Mouse (Mus musculus) liver, embryonic 13.5 days (tissue): Measurements from ENCODE around the gene Limch1. TPM values are rescaled to one million over a fixed set of nuclear protein-coding genes. Genes with fewer than 3 reads are reported as not detected.
A peak's percentile ranks its signal among the peaks of the same experiment; 100 is the strongest.

Experiments
- ATAC-seq: fragments of 200-750 bp; cut with Nextera tagmentation; 2 replicates; pipeline ENCODE4 v1.8.0; 2017; ENCODE audit warnings: low read depth, mild to moderate bottlenecking, moderate number of reproducible peaks, moderate library complexity
- DNase-seq: peaks from one replicate; pipeline ENCODE4 v3.0.0; 2022
- H3K27ac ChIP-seq: fragments of 300-500 bp; sonication (generic); 2 replicates; pipeline ENCODE4 v1.5.1; 2015; ENCODE audit warnings: moderate library complexity, mild to moderate bottlenecking, inconsistent platforms
- H3K27me3 ChIP-seq: fragments of 300-500 bp; sonication (generic); 2 replicates; pipeline ENCODE4 v1.6.1; 2015; ENCODE audit warnings: mild to moderate bottlenecking, inconsistent platforms
- H3K36me3 ChIP-seq: fragments of 300-500 bp; sonication (generic); 2 replicates; pipeline ENCODE4 v1.6.1; 2015; ENCODE audit warnings: mild to moderate bottlenecking, inconsistent platforms
- H3K4me1 ChIP-seq: fragments of 300-500 bp; sonication (generic); replicated peaks from 2 replicates; pipeline ENCODE4 v1.6.1; 2015; ENCODE audit warnings: inconsistent platforms
- H3K4me2 ChIP-seq: fragments of 300-500 bp; sonication (generic); 2 replicates; pipeline ENCODE4 v1.6.1; 2015; ENCODE audit warnings: inconsistent platforms, mild to moderate bottlenecking, moderate library complexity
- H3K4me3 ChIP-seq: fragments of 300-500 bp; sonication (generic); replicated peaks from 2 replicates; pipeline ENCODE4 v1.5.1; 2015; ENCODE audit warnings: mild to moderate bottlenecking, inconsistent platforms
- H3K9ac ChIP-seq: fragments of 300-500 bp; sonication (generic); 2 replicates; pipeline ENCODE4 v1.6.1; 2015; ENCODE audit warnings: mild to moderate bottlenecking, inconsistent platforms
- H3K9me3 ChIP-seq: fragments of 300-500 bp; sonication (generic); replicated peaks from 2 replicates; pipeline ENCODE4 v1.6.1; 2016; ENCODE audit warnings: inconsistent platforms
- WGBS: fragments of 180-500 bp; shearing (Covaris S2); methylation state at CpG from one replicate; pipeline ENCODE4 v1.1.7; 2015; ENCODE audit not compliant: insufficient replicate concordance; 5-methylcytosine and 5-hydroxymethylcytosine counted together
- polyA plus RNA-seq: library from polyadenylated mRNA; unstranded; fragments of >200 nt; fragmentation: Nextera tagmentation; extraction: Ambion mirVana; gene quantifications from 2 replicates; pipeline ENCODE4 v1.2.1, GENCODE M21; 2015

Gene Limch1
- polyA plus RNA-seq, 1 experiment from 2014 or later = 2.3 TPM

GRCm38 (mm10) chr5:67093991-67094390, 348.4 kb downstream of the Limch1 start:
- no peak for ATAC-seq
- Histone ChIP-seq H3K4me3 (no peak overlapping the region), H3K9ac (no peak overlapping the region), H3K27me3 (peaks cover 82% of the 10 kb centered on the region), H3K4me1 (peaks cover 4% of the 10 kb centered on the region), H3K4me2 (no peak overlapping the region), H3K27ac (no peak overlapping the region), H3K9me3 (no peaks in the 10 kb centered on the region), H3K36me3 (no peaks in the 10 kb centered on the region)
- 18% methylated on average over 2 of the region's 2 CpGs for WGBS
- DNase-seq = no peak

- Histone ChIP-seq H3K9ac (no peak overlapping the region), H3K27me3 (peaks cover 93% of the 10 kb centered on the region), H3K27ac (no peak overlapping the region), H3K4me1 (peaks cover 4% of the 10 kb centered on the region), H3K4me3 (no peak overlapping the region), H3K9me3 (no peaks in the 10 kb centered on the region), H3K4me2 (no peak overlapping the region), H3K36me3 (no peaks in the 10 kb centered on the region)
- 2% methylated on average over 15 of the region's 15 CpGs for WGBS
- DNase-seq (no peak), ATAC-seq (no peak)
These were observed 349.5 kb downstream of the Limch1 start for GRCm38 (mm10) chr5:67095153-67095552.

GRCm38 (mm10) chr5:67095651-67096377, 350.2 kb downstream of the Limch1 start:
- Histone ChIP-seq H3K4me2 (peak overlapping the region; percentile 50), H3K9ac (no peak overlapping the region), H3K27me3 (peaks cover 93% of the 10 kb centered on the region), H3K36me3 (no peaks in the 10 kb centered on the region), H3K4me3 (peak overlapping the region; percentile 27; the same call in 1 of the 2 replicates), H3K27ac (no peak overlapping the region), H3K4me1 (peaks cover 4% of the 10 kb centered on the region), H3K9me3 (no peaks in the 10 kb centered on the region)
- ATAC-seq (no peak), DNase-seq (no peak)
- 1% methylated on average over 46 of the region's 47 CpGs for WGBS

GRCm38 (mm10) chr5:67096378-67096771, 350.7 kb downstream of the Limch1 start:
- peak overlapping the region; percentile 27; the same call in 1 of the 2 replicates for H3K4me3 ChIP-seq
- no peak for ATAC-seq
- under 1% methylated on average over 27 of the region's 28 CpGs for WGBS

GRCm38 (mm10) chr5:67097106-67098050, 351.8 kb downstream of the Limch1 start:
- ATAC-seq = no peak
- peaks cover 4% of the 10 kb centered on the region for H3K4me1 ChIP-seq
- no peak overlapping the region for H3K4me3 ChIP-seq
- WGBS = 3% methylated on average over 41 of the region's 41 CpGs
- DNase-seq = no peak
- no peaks in the 10 kb centered on the region for H3K9me3 ChIP-seq
- no peaks in the 10 kb centered on the region for H3K36me3 ChIP-seq
- no peak overlapping the region for H3K9ac ChIP-seq
- H3K4me2 ChIP-seq = no peak overlapping the region
- H3K27me3 ChIP-seq = peaks cover 98% of the 10 kb centered on the region
- no peak overlapping the region for H3K27ac ChIP-seq

More at GRCm38 (mm10) chr5:67096378-67096771, 350.7 kb downstream of the Limch1 start:
- peak overlapping the region; percentile 50 for H3K4me2 ChIP-seq
- no peaks in the 10 kb centered on the region for H3K9me3 ChIP-seq
- H3K27me3 ChIP-seq = peaks cover 97% of the 10 kb centered on the region
- no peak overlapping the region for H3K27ac ChIP-seq
- no peaks in the 10 kb centered on the region for H3K36me3 ChIP-seq
- H3K4me1 ChIP-seq = peaks cover 4% of the 10 kb centered on the region
- no peak for DNase-seq
- no peak overlapping the region for H3K9ac ChIP-seq

GRCm38 (mm10) chr5:67098051-67098732, 352.6 kb downstream of the Limch1 start:
- Histone ChIP-seq H3K27me3 (peaks cover 99% of the 10 kb centered on the region), H3K4me2 (no peak overlapping the region), H3K4me3 (no peak overlapping the region), H3K36me3 (no peaks in the 10 kb centered on the region), H3K27ac (no peak overlapping the region), H3K9ac (no peak overlapping the region), H3K9me3 (no peaks in the 10 kb centered on the region), H3K4me1 (peaks cover 4% of the 10 kb centered on the region)
- DNase-seq (no peak), ATAC-seq (no peak)
- 4% methylated on average over 23 of the region's 23 CpGs for WGBS

GRCm38 (mm10) chr5:67098733-67099323, 353.2 kb downstream of the Limch1 start, which contains the start of gene Phox2b:
Phox2b (minus strand) TSS chr5:67099301.
- Histone ChIP-seq H3K9ac (no peak within 1 kb of the TSS), H3K4me2 (no peak within 1 kb of the TSS), H3K36me3 (no peaks in the 10 kb centered on the region), H3K27ac (no peak within 1 kb of the TSS), H3K9me3 (no peaks in the 10 kb centered on the region), H3K27me3 (peaks cover 99% of the 10 kb centered on the region), H3K4me1 (peaks cover 4% of the 10 kb centered on the region), H3K4me3 (no peak within 1 kb of the TSS)
- DNase-seq (no peak), ATAC-seq (no peak)
- 3% methylated on average over 16 of the region's 16 CpGs for WGBS

- DNase-seq = no peak
These were observed 354.0 kb downstream of the Limch1 start for GRCm38 (mm10) chr5:67099393-67100271.

DNA sequence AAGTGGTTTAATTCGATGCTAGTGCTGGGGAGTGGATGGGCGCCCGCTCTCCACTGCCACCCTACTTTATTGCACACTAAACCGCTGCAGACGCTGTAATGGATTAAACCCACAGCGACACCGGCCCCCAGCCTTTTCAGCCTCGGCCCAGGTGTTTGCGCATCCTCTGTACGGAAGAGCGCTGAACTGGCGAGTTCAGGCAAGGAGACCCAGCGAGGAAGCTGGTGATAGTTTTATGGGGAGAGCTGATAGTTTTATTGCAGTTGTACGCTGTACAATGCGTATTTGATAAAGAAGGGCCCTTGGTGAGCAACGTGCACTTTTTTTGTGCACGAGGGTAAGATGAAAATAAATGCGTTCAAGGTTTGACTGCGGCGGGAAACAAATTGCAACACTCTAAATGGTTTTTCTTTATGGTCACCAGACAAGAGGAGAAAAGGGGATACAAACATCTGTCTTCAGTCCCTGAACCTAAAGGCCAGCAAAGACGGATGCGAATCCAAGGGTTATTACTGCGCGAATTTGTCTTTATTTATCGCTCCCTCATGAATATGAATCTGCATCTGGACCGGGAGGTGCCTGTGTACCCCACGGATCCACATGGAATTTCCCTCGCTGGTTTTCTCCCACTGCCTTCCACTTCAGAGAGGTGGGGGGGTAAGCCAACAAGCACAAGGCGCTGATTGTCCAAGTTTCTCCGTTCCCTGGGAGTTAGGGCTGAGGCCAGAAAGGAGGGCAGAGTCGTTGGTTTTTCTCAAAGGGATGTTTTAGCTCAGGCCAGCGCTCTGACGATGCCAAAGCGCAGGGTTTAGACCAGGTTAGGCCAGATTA, 355.2 kb downstream of the Limch1 start:
- Histone ChIP-seq H3K9me3 (no peaks in the 10 kb centered on the region), H3K4me1 (peaks cover 4% of the 10 kb centered on the region), H3K4me3 (no peak overlapping the region), H3K27me3 (peaks cover 94% of the 10 kb centered on the region), H3K4me2 (no peak overlapping the region), H3K36me3 (no peaks in the 10 kb centered on the region), H3K9ac (no peak overlapping the region), H3K27ac (no peak overlapping the region)
- WGBS = 3% methylated on average over 34 of the region's 34 CpGs
- no peak for ATAC-seq
- no peak for DNase-seq

More at GRCm38 (mm10) chr5:67099393-67100271, 354.0 kb downstream of the Limch1 start:
- no peak for ATAC-seq
- Histone ChIP-seq H3K9me3 (no peaks in the 10 kb centered on the region), H3K27ac (no peak overlapping the region), H3K4me1 (peaks cover 4% of the 10 kb centered on the region), H3K4me2 (no peak overlapping the region), H3K27me3 (peaks cover 100% of the 10 kb centered on the region), H3K9ac (no peak overlapping the region), H3K36me3 (no peaks in the 10 kb centered on the region), H3K4me3 (no peak overlapping the region)
- WGBS = 4% methylated on average over 32 of the region's 32 CpGs
